Mouse (Mus musculus) embryo, embryonic 10 days (tissue): ENCODE measurements around the gene Cog2.

Source experiments
- DNase-seq: peaks from one replicate; pipeline ENCODE4 v3.0.0-alpha.2; 2015; ENCODE audit warnings: low spot score

Cog2 gene

GRCm38 (mm10) chr8:124517142-124517541 lies 3.4 kb upstream of the Cog2 start:
- DNase-seq = no peak

GRCm38 (mm10) chr8:124521946-124522345 lies 1.4 kb downstream of the Cog2 start:
- no peak for DNase-seq

- DNase-seq = no peak
Measured at GRCm38 (mm10) chr8:124526261-124526660, 5.7 kb downstream of the Cog2 start.

- no peak for DNase-seq
Measured at GRCm38 (mm10) chr8:124530076-124530475, 9.5 kb downstream of the Cog2 start.

- no peak for DNase-seq
Measured at GRCm38 (mm10) chr8:124530556-124530955, 10.0 kb downstream of the Cog2 start.

- DNase-seq = no peak
Measured at GRCm38 (mm10) chr8:124530996-124531395, 10.4 kb downstream of the Cog2 start.

- DNase-seq = no peak
Measured at GRCm38 (mm10) chr8:124532626-124533025, 12.1 kb downstream of the Cog2 start.

- no peak for DNase-seq
Measured at GRCm38 (mm10) chr8:124535451-124535850, 14.9 kb downstream of the Cog2 start.

GRCm38 (mm10) chr8:124540906-124541305 lies 20.3 kb downstream of the Cog2 start:
- DNase-seq = no peak

GRCm38 (mm10) chr8:124542001-124542400 lies 21.4 kb downstream of the Cog2 start:
- DNase-seq = no peak

- no peak for DNase-seq
Measured at GRCm38 (mm10) chr8:124543272-124543671, 22.7 kb downstream of the Cog2 start.

- no peak for DNase-seq
Measured at GRCm38 (mm10) chr8:124546371-124546770, 25.8 kb downstream of the Cog2 start.

- DNase-seq = no peak
Measured at GRCm38 (mm10) chr8:124546815-124547214, 26.2 kb downstream of the Cog2 start.

GRCm38 (mm10) chr8:124547269-124547668 lies 26.7 kb downstream of the Cog2 start:
- no peak for DNase-seq

- no peak for DNase-seq
Measured at GRCm38 (mm10) chr8:124548187-124548586, 27.6 kb downstream of the Cog2 start.

GRCm38 (mm10) chr8:124551011-124551661 lies 30.6 kb downstream of the Cog2 start:
- DNase-seq = no peak

GRCm38 (mm10) chr8:124555113-124555750 lies 34.7 kb downstream of the Cog2 start:
- no peak for DNase-seq

GRCm38 (mm10) chr8:124556164-124556563 lies 35.6 kb downstream of the Cog2 start:
- no peak for DNase-seq

GRCm38 (mm10) chr8:124556658-124557057 lies 36.1 kb downstream of the Cog2 start:
- peak; percentile 59 for DNase-seq

- no peak for DNase-seq
Measured at GRCm38 (mm10) chr8:124557476-124557875, 36.9 kb downstream of the Cog2 start.

GRCm38 (mm10) chr8:124567126-124567525 lies 46.6 kb downstream of the Cog2 start:
- no peak for DNase-seq

- no peak for DNase-seq
Measured at GRCm38 (mm10) chr8:124567584-124567983, 47.0 kb downstream of the Cog2 start.

- no peak for DNase-seq
Measured at GRCm38 (mm10) chr8:124569100-124569499, 48.5 kb downstream of the Cog2 start.

- DNase-seq = no peak
Measured at GRCm38 (mm10) chr8:124569593-124569992, 49.0 kb downstream of the Cog2 start, which contains the start of gene Agt. Gene Agt, minus strand, starts transcription at chr8:124569706.
